Mouse (Mus musculus) cortical plate, adult 2 months (tissue): Measurements from ENCODE around the gene Nkd1. TPM values are rescaled to one million over a fixed set of nuclear protein-coding genes. Genes with fewer than 3 reads are reported as not detected.

ENCODE experiments used
- H3K27ac ChIP-seq: fragments of 200-500 bp; 2 replicates; pipeline ENCODE4 v1.5.1; 2012; ENCODE audit warnings: low read length, control low read depth, inconsistent platforms; ENCODE audit not compliant: insufficient read depth
- H3K4me1 ChIP-seq: fragments of 200-500 bp; 2 replicates; pipeline ENCODE4 v1.6.1; 2011; ENCODE audit warnings: low read length; ENCODE audit not compliant: control insufficient read depth, insufficient read depth
- H3K4me3 ChIP-seq: fragments of 200-500 bp; 2 replicates; pipeline ENCODE4 v1.5.1; 2011; ENCODE audit warnings: mild to moderate bottlenecking, low read length, control low read depth; ENCODE audit not compliant: insufficient read depth
- CTCF ChIP-seq: fragments of 200-500 bp; IDR thresholded peaks from 2 replicates; pipeline ENCODE4 v1.5.1; 2011; ENCODE audit warnings: mild to moderate bottlenecking, control low read depth, low read length; ENCODE audit not compliant: insufficient read depth; ENCODE audit errors: extremely low read depth
- POLR2A ChIP-seq: fragments of 200-500 bp; IDR thresholded peaks from 2 replicates; pipeline ENCODE4 v1.6.1; 2011; ENCODE audit warnings: mild to moderate bottlenecking, low read length, control low read depth; ENCODE audit not compliant: insufficient read depth; ENCODE audit errors: extremely low read depth
- polyA plus RNA-seq: library from polyadenylated mRNA; depleted of rRNA; stranded (reverse); fragments of >200 nt; gene quantifications from 2 replicates; pipeline ENCODE4 v1.2.3, GENCODE M21; 2012

Gene Nkd1
- polyA plus RNA-seq, 1 experiment = 22.7 TPM

- H3K27ac ChIP-seq = no peak overlapping the region
- no peak overlapping the region for H3K4me3 ChIP-seq
- no peak for TF ChIP-seq POLR2A
- TF ChIP-seq CTCF = no peak
- peaks cover 15% of the 10 kb centered on the region for H3K4me1 ChIP-seq
Observed at GRCm38 (mm10) chr8:88572185-88572909, 51.2 kb downstream of the Nkd1 start.

- Histone ChIP-seq H3K4me1 (peaks cover 12% of the 10 kb centered on the region), H3K27ac (no peak overlapping the region), H3K4me3 (no peak overlapping the region)
- no peak for TF ChIP-seq POLR2A
- no peak for TF ChIP-seq CTCF
Observed at GRCm38 (mm10) chr8:88572941-88573645, 51.9 kb downstream of the Nkd1 start.

- peaks cover 8% of the 10 kb centered on the region for H3K4me1 ChIP-seq
- no peak for TF ChIP-seq POLR2A
- TF ChIP-seq CTCF = no peak
- no peak overlapping the region for H3K27ac ChIP-seq
- no peak overlapping the region for H3K4me3 ChIP-seq
Observed at GRCm38 (mm10) chr8:88574975-88575374, 53.8 kb downstream of the Nkd1 start.

GRCm38 (mm10) chr8:88576351-88577142 is 55.4 kb downstream of the Nkd1 start:
- Histone ChIP-seq H3K4me1 (peaks cover 8% of the 10 kb centered on the region), H3K4me3 (no peak overlapping the region), H3K27ac (no peak overlapping the region)
- TF ChIP-seq CTCF (no peak), POLR2A (no peak)

GRCm38 (mm10) chr8:88577666-88578065 is 56.5 kb downstream of the Nkd1 start:
- TF ChIP-seq POLR2A (no peak), CTCF (no peak)
- Histone ChIP-seq H3K27ac (no peak overlapping the region), H3K4me3 (no peak overlapping the region), H3K4me1 (peaks cover 6% of the 10 kb centered on the region)

- no peak overlapping the region for H3K27ac ChIP-seq
- peaks cover 6% of the 10 kb centered on the region for H3K4me1 ChIP-seq
- TF ChIP-seq POLR2A (no peak), CTCF (no peak)
- no peak overlapping the region for H3K4me3 ChIP-seq
Observed at GRCm38 (mm10) chr8:88578413-88579175, 57.4 kb downstream of the Nkd1 start.

GRCm38 (mm10) chr8:88579246-88579645 is 58.1 kb downstream of the Nkd1 start:
- H3K27ac ChIP-seq = no peak overlapping the region
- TF ChIP-seq CTCF = no peak
- no peak for TF ChIP-seq POLR2A
- no peak overlapping the region for H3K4me3 ChIP-seq
- peaks cover 6% of the 10 kb centered on the region for H3K4me1 ChIP-seq

- no peak for TF ChIP-seq CTCF
- no peak for TF ChIP-seq POLR2A
- H3K4me1 ChIP-seq = peaks cover 6% of the 10 kb centered on the region
- no peak overlapping the region for H3K27ac ChIP-seq
- H3K4me3 ChIP-seq = no peak overlapping the region
Observed at GRCm38 (mm10) chr8:88579668-88580330, 58.6 kb downstream of the Nkd1 start.
